Mouse (Mus musculus): ENCODE data around the gene Mrpl57. TPM values are rescaled to one million over a fixed set of nuclear protein-coding genes. Genes with fewer than 3 reads are reported as not detected.

Gene Mrpl57
- 128 and 146 TPM in 2 replicates for polyA plus RNA-seq (2015; fragmentation: Nextera tagmentation; extraction: Ambion mirVana)

- H3K36me3 ChIP-seq: peaks cover 17% of the 10 kb centered on the region
- H3K9ac ChIP-seq: peak within 1 kb of the TSS; percentile 92
- H3K4me3 ChIP-seq: peak within 1 kb of the TSS; percentile 84
- ATAC-seq (ENCODE audit: low FRiP score, low read depth): peak; percentile 95
- peak within 1 kb of the TSS; percentile 93 for H3K27ac ChIP-seq
- under 1% methylated on average over 95 of the region's 96 CpGs for WGBS
- peak within 1 kb of the TSS; percentile 82 for H3K4me2 ChIP-seq (replicated peaks)
- no peaks in the 10 kb centered on the region for H3K27me3 ChIP-seq
- H3K4me1 ChIP-seq: peaks cover 22% of the 10 kb centered on the region
- H3K9me3 ChIP-seq: no peaks in the 10 kb centered on the region
Measured at GRCm38 (mm10) chr14:57825788-57826751, at the start of gene Mrpl57, which contains the start of gene Ska3. TSS of gene Mrpl57 (plus strand) at chr14:57826234. TSS of gene Ska3 (minus strand) at chr14:57826185.

GRCm38 (mm10) chr14:57787406-57787805, 38.6 kb upstream of the Mrpl57 start:
- H3K9me3 ChIP-seq: no peaks in the 10 kb centered on the region
- H3K27me3 ChIP-seq: no peaks in the 10 kb centered on the region
- no peak overlapping the region for H3K4me3 ChIP-seq
- H3K27ac ChIP-seq: no peak overlapping the region
- H3K4me2 ChIP-seq (replicated peaks): no peak overlapping the region
- no peaks in the 10 kb centered on the region for H3K4me1 ChIP-seq
- H3K36me3 ChIP-seq: no peaks in the 10 kb centered on the region
- WGBS: 56% methylated on average over 4 of the region's 4 CpGs
- no peak for ATAC-seq (ENCODE audit: low FRiP score, low read depth)
- H3K9ac ChIP-seq: no peak overlapping the region

GRCm38 (mm10) chr14:57789311-57789710, 36.7 kb upstream of the Mrpl57 start:
- Histone ChIP-seq H3K4me2 (replicated peaks) (no peak overlapping the region), H3K4me3 (no peak overlapping the region), H3K27ac (no peak overlapping the region), H3K36me3 (no peaks in the 10 kb centered on the region), H3K9ac (no peak overlapping the region), H3K27me3 (no peaks in the 10 kb centered on the region), H3K4me1 (no peaks in the 10 kb centered on the region), H3K9me3 (no peaks in the 10 kb centered on the region)
- 63% methylated on average over 2 of the region's 2 CpGs for WGBS
- no peak for ATAC-seq (ENCODE audit: low FRiP score, low read depth)

GRCm38 (mm10) chr14:57789759-57790158, 36.3 kb upstream of the Mrpl57 start:
- Histone ChIP-seq H3K27ac (no peak overlapping the region), H3K27me3 (no peaks in the 10 kb centered on the region), H3K9ac (no peak overlapping the region), H3K36me3 (no peaks in the 10 kb centered on the region), H3K4me1 (no peaks in the 10 kb centered on the region), H3K4me2 (replicated peaks) (no peak overlapping the region), H3K4me3 (no peak overlapping the region), H3K9me3 (no peaks in the 10 kb centered on the region)
- WGBS: 89% methylated on average over 9 of the region's 9 CpGs
- no peak for ATAC-seq (ENCODE audit: low FRiP score, low read depth)

- H3K9me3 ChIP-seq: no peaks in the 10 kb centered on the region
- H3K27me3 ChIP-seq: no peaks in the 10 kb centered on the region
- H3K27ac ChIP-seq: no peak overlapping the region
- H3K4me3 ChIP-seq: no peak overlapping the region
- no peak overlapping the region for H3K4me2 ChIP-seq (replicated peaks)
- WGBS: 86% methylated on average over 4 of the region's 4 CpGs
- no peaks in the 10 kb centered on the region for H3K4me1 ChIP-seq
- no peak overlapping the region for H3K9ac ChIP-seq
- H3K36me3 ChIP-seq: no peaks in the 10 kb centered on the region
- ATAC-seq (ENCODE audit: low FRiP score, low read depth): no peak
Measured at GRCm38 (mm10) chr14:57791171-57791570, 34.9 kb upstream of the Mrpl57 start.

- no peaks in the 10 kb centered on the region for H3K27me3 ChIP-seq
- peak overlapping the region; percentile 65 for H3K4me2 ChIP-seq (replicated peaks)
- H3K9me3 ChIP-seq: no peaks in the 10 kb centered on the region
- peaks cover 19% of the 10 kb centered on the region for H3K36me3 ChIP-seq
- H3K27ac ChIP-seq: no peak overlapping the region
- ATAC-seq (ENCODE audit: low FRiP score, low read depth): peak; percentile 75
- WGBS: 10% methylated on average over 7 of the region's 7 CpGs
- H3K9ac ChIP-seq: peak overlapping the region; percentile 53
- peak overlapping the region; percentile 86 for H3K4me3 ChIP-seq
- H3K4me1 ChIP-seq: peaks cover 14% of the 10 kb centered on the region
Measured at GRCm38 (mm10) chr14:57797551-57797950, 28.5 kb upstream of the Mrpl57 start.

GRCm38 (mm10) chr14:57797991-57798931, 27.8 kb upstream of the Mrpl57 start, which contains the start of gene Sap18:
TSS of gene Sap18 (plus strand) at chr14:57798180.
- Histone ChIP-seq H3K4me3 (peak within 1 kb of the TSS; percentile 86), H3K9me3 (no peaks in the 10 kb centered on the region), H3K27ac (peak within 1 kb of the TSS; percentile 73), H3K9ac (peak within 1 kb of the TSS; percentile 91), H3K4me2 (replicated peaks) (peak within 1 kb of the TSS; percentile 84), H3K27me3 (no peaks in the 10 kb centered on the region), H3K36me3 (peaks cover 26% of the 10 kb centered on the region), H3K4me1 (peaks cover 14% of the 10 kb centered on the region)
- WGBS: under 1% methylated on average over 86 of the region's 99 CpGs
- ATAC-seq (ENCODE audit: low FRiP score, low read depth): peak; percentile 95

GRCm38 (mm10) chr14:57803731-57804130, 22.3 kb upstream of the Mrpl57 start:
- H3K9me3 ChIP-seq: no peaks in the 10 kb centered on the region
- 92% methylated on average over 4 of the region's 4 CpGs for WGBS
- peaks cover 14% of the 10 kb centered on the region for H3K4me1 ChIP-seq
- H3K36me3 ChIP-seq: peaks cover 77% of the 10 kb centered on the region
- no peaks in the 10 kb centered on the region for H3K27me3 ChIP-seq
- H3K9ac ChIP-seq: no peak overlapping the region
- no peak overlapping the region for H3K4me2 ChIP-seq (replicated peaks)
- H3K4me3 ChIP-seq: no peak overlapping the region
- no peak overlapping the region for H3K27ac ChIP-seq
- no peak for ATAC-seq (ENCODE audit: low FRiP score, low read depth)

- no peak for ATAC-seq (ENCODE audit: low FRiP score, low read depth)
- Histone ChIP-seq H3K4me2 (replicated peaks) (no peak overlapping the region), H3K9me3 (no peaks in the 10 kb centered on the region), H3K9ac (no peak overlapping the region), H3K36me3 (peaks cover 91% of the 10 kb centered on the region), H3K4me1 (no peaks in the 10 kb centered on the region), H3K4me3 (no peak overlapping the region), H3K27me3 (no peaks in the 10 kb centered on the region), H3K27ac (no peak overlapping the region)
- 88% methylated on average over 5 of the region's 5 CpGs for WGBS
Measured at GRCm38 (mm10) chr14:57808558-57808957, 17.5 kb upstream of the Mrpl57 start.

- Histone ChIP-seq H3K36me3 (peaks cover 83% of the 10 kb centered on the region), H3K9ac (no peak overlapping the region), H3K27me3 (no peaks in the 10 kb centered on the region), H3K4me2 (replicated peaks) (no peak overlapping the region), H3K27ac (no peak overlapping the region), H3K9me3 (no peaks in the 10 kb centered on the region; the same call in 1 of the 2 replicates), H3K4me3 (no peak overlapping the region), H3K4me1 (no peaks in the 10 kb centered on the region)
- ATAC-seq (ENCODE audit: low FRiP score, low read depth): no peak
- WGBS: 93% methylated on average over 2 of the region's 2 CpGs
Measured at GRCm38 (mm10) chr14:57810886-57811285, 15.1 kb upstream of the Mrpl57 start.

- Histone ChIP-seq H3K4me2 (replicated peaks) (no peak overlapping the region), H3K27ac (no peak overlapping the region), H3K4me3 (no peak overlapping the region), H3K9ac (no peak overlapping the region), H3K27me3 (no peaks in the 10 kb centered on the region), H3K4me1 (no peaks in the 10 kb centered on the region), H3K9me3 (no peaks in the 10 kb centered on the region; the same call in 1 of the 2 replicates), H3K36me3 (peaks cover 81% of the 10 kb centered on the region)
- no peak for ATAC-seq (ENCODE audit: low FRiP score, low read depth)
- 97% methylated on average over 5 of the region's 5 CpGs for WGBS
Measured at GRCm38 (mm10) chr14:57811844-57812243, 14.2 kb upstream of the Mrpl57 start.

GRCm38 (mm10) chr14:57820839-57821238, 5.2 kb upstream of the Mrpl57 start:
- H3K4me1 ChIP-seq: peaks cover 12% of the 10 kb centered on the region
- H3K4me2 ChIP-seq (replicated peaks): no peak overlapping the region
- no peak for ATAC-seq (ENCODE audit: low FRiP score, low read depth)
- H3K9ac ChIP-seq: no peak overlapping the region
- H3K9me3 ChIP-seq: no peaks in the 10 kb centered on the region
- no peak overlapping the region for H3K4me3 ChIP-seq
- WGBS: 82% methylated on average over 4 of the region's 4 CpGs
- H3K27me3 ChIP-seq: no peaks in the 10 kb centered on the region
- H3K36me3 ChIP-seq: peaks cover 62% of the 10 kb centered on the region
- H3K27ac ChIP-seq: no peak overlapping the region

Measured in limb, embryonic 13.5 days (tissue).